Mouse (Mus musculus) kidney, adult 18-20 months (tissue): ENCODE results near the gene Dmtf1.
"Not testable (repeated sequence)": the region's sequence is repeated elsewhere in the genome, so short reads cannot be mapped to it uniquely, and the experiment has no call there.

ENCODE experiments used
- DNase-seq: peaks from one replicate; pipeline ENCODE4 v3.0.0; 2021

Dmtf1 gene

DNA sequence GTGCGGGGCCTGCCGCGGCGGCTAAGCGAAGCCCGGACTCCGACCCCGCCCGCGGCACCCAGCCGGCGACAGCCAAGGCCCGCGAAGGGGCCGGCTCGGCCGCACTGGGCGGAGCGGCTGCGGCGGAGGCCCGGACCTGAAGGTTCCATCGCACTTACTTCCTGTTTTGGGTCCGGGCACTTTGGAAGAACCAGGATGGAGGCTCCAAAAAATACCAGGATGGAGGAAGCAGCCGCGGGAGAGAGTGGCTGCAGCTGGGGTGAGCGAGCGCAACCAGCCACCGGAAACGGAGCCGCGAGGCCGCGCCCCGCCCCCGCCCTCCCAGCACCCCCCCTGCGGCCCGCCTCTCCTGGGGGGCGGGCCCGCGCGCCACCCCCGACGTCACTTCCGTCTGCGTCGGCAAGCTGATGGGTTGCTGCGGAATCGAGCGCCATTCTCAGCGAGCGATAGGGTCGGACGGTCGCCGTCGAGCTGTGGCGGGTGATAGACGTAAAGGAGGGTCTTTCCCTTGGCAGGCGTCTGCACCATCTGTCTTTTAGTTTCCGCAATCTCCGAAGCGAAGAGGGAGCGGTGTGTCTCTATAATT is at the start of gene Dmtf1:
Gene Dmtf1, minus strand, starts transcription at position 321 of the 586 bp plus-strand sequence.
- DNase-seq = peak; percentile 89

DNA sequence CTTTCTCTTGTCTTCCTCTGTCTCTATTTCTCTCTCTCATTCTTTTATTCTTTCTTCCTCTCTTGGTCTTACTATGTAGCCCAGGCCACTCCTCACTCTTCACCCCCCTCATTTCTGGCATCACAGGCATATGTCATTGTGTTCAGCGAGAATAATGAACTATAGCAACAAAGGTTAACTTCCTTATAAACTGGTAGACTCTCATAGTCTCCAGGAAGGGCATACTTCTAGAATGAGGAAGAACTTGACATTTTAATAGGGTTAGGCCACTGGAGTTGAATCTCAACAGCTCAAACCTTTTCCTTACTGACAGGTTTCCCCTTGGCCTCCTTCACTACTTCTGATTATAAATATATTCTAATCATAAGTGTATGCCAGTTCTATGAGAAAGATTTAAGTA is 24.9 kb upstream of the Dmtf1 start:
- no peak for DNase-seq

DNA sequence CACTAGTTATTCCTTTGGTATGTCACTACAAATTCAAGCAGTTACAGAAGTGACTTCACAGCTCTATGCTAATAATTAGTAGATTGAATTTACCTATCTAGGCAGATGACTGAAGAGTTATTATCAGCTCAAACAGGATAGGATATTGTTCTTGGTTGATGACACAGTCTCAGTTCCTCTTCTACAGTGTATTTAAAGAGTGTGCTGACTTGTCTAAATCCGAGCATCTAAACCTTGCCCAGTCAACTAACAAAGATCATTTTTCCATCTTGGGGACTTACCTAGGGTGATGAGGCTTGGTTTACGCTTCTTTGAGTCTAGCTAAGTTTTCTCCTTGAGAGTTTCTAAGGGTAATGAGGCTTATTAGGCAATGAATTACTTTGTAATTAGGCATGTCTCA is 11.7 kb upstream of the Dmtf1 start:
- no peak for DNase-seq

DNA sequence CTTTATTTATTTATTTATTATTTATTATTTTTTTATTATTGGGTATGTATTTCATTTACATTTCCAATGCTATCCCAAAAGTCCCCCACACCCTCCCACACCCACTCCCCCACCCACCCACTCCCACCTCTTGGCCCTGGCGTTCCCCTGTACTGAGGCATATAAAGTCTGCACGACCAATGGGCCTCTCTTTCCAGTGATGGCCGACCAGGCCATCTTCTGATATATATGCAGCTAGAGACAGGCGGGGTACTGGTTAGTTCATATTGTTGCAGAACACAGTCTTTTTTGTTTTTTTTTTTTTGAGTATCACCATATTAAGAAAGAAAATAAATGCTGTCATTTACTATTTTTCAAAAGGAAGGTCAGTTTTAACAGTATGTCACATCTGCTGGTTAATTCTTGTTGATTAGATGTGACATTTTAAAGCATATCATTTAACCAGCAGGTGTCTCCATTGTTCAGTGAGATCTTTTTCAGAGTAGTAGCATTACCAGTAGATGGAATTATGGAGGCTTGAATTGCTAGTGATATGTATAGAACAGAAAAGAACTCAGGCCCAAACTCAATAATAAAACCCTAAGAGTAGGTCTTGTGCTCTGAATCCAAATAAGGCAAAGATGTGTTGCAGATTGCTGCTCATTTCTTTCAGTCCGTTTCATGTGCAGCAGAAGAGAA is 7.9 kb upstream of the Dmtf1 start:
- not testable (repeated sequence) for DNase-seq

DNA sequence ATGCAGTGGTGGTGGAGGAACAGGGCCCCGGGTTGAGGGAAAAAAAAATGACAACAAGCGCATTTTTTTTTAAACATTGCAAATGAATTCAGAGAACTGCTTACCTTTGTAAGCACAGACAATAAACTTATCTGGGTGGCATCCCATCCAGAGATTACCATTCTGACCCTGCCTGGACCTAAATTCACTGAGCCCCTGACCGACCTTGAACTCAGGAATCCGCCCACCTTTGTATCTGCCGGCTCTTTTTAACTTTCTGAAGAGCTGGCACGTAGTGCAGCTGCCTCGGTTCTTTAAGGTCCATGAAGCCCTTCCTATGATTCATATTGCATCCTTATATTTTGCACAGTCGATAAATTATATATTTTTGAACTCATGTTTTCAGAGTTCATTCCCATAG is 4.8 kb upstream of the Dmtf1 start:
- no peak for DNase-seq

DNA sequence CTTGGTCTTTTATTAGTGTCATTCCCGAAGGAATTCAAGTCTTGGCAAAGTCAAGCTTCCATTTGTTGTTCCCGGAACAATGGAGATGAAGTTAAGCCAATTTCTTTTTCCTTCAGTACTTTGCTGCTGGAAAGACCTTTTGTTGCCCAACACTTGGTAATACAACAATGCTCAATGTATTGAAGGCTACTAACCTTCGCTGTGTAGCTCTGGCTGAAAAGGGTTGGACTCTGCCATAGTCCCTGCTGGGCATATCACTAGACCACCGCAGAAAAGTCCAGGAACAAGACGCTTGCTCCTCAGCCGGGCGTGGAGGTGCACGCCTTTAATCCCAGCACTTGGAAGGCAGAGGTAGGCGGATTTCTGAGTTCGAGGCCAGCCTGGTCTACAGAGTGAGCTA is 3.6 kb upstream of the Dmtf1 start:
- not testable (repeated sequence) for DNase-seq

DNA sequence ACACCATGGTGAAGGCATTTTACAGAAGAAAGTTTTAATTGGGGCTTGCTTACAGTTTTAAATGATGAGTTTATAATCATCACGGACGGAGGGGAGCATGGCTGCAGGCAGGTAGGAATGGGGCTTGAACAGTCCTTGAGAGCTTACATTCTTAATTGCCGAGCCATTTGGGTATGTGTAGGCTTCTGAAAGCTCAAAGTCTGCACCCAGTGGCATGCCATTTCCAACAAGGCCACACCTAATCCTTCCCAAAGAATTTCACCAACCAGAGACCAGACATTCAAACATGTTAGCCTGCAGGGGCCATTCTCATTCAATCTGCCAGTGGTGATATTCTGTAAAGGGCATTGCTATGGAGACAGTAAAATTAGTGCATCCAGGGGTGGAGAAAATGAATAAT is 1.8 kb upstream of the Dmtf1 start:
- DNase-seq = no peak

DNA sequence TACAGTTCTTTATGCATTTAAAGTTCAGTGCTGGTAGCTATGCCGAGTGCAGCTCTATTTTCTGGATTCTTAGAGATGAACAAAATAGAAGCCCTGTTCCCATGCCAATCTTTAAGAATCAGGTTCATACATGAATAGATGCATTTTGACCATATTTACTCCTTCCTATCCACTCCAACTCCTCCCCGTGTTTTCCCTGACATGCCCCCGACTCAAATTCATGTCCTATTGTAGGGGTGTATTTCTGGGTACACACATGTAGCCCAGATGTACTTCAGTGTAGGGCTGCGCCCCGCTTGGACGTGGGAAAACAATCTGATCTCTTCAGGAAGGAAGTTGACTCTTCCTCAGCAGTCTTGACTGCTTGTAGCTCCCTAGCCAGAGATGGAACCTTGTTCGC is 512 bp upstream of the Dmtf1 start:
- no peak for DNase-seq

DNA sequence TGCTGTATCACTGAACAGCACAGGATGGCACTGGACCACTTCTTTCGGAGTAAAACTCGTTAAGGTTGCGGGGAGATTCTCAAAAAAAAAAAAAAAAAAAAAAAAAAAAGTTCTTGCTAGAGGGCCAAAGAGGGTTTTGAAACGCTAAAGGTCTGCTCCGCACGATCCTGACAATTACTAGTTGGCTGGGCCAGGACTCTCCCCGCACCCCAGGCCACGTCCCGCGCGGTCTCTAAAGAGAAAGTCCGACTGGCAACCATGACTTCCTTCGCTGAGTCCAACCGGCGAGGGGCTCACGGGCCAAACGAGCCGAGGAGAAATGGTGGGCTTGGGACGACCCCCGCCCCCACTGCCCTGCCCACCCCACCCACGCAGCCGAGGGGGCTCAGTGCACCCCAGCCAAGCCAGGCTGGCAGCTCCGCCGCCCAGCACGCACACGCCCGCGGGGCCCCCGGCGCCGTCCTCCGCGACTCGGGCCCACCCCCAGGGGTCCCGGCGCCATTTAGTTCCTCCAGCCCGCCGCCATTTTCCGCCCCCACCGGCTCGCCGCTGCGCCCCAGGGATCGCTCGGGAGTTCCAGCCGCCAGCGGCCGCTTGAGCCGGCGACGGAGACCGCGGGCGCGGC is 633 bp downstream of the Dmtf1 start:
- DNase-seq = peak; percentile 45

DNA sequence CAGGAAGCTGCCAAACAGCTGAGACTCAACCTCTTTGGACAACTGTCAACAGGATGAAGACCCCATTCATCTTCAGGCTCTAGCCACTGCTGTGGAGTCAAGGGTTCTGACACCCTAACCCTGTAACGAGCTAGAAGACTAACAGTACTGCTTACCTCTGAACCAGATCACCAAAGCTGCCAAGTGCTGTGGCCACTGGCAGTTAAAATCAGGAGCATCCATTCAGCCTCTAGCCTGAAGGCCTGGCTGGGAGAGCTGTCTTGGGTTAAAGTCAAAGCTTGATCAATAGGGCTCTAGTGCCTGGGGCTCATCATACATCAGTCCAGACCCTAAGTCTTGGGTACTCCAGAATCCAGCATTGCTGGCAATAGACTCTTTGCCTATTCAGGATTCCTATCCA is 4.2 kb downstream of the Dmtf1 start:
- no peak for DNase-seq

DNA sequence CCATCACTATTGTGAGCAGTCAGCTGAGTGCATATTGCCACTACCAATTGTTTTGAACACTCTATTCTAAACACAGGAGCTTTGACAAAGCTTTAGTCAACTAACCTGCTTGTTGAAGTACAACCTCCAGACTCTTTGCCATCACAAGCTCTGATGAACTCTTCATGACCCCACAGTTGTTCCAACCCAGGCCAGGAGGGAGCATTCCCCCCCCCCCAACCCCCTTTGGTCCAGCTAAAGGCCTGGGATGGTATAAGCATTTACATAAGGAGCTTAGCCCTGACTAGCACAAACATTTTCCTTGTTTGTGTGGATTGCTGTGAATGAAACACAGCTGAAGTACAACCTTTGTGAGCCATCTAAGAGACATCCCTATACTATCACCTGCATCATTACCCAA is 4.8 kb downstream of the Dmtf1 start:
- DNase-seq = no peak

DNA sequence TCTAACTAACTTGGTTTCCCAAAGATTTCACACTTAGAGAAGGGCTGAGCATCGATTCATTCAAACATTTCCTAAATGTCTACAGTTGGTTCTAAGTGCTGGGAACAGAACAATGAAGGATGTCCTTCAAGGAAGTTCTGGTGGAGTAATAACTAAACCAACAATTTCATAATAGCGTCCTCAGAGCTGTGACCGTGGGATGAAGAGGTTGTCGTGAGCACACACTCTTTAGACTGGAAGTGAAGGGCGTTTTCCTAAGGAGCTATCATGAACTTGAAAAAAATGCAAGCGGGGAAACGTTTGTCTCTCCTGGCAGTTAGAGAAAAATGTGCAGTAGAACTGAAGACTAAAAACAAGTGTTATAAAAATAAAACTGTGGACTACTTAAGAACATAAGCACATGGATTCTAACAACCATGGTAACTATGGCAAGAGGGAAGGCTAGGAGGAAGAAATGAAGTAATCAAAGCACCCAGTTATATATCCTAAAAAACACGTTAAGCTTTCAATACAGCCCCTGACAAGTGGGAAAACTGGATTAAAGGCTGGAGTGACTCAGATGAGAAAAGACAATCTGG is 12.2 kb downstream of the Dmtf1 start:
- DNase-seq = no peak

DNA sequence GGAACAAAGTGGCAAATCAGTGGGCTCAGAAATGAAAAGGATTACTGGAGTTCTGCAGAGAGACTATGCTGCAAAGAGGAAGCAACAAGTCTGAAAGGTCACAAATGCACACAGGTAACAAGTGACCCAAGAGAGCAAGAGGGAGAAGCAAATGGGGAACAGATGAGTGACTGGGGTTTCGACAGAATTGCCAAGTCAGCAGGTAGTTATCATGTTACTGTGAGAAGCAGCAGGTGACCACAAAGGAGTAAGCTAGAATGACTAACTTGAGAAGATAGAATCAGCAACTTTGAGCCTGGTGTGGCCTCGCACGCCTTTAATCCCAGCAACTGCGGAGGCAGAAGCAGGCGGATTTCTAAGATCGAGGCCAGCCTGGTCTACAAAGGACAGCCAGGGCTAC is 19.2 kb downstream of the Dmtf1 start:
- no peak for DNase-seq

DNA sequence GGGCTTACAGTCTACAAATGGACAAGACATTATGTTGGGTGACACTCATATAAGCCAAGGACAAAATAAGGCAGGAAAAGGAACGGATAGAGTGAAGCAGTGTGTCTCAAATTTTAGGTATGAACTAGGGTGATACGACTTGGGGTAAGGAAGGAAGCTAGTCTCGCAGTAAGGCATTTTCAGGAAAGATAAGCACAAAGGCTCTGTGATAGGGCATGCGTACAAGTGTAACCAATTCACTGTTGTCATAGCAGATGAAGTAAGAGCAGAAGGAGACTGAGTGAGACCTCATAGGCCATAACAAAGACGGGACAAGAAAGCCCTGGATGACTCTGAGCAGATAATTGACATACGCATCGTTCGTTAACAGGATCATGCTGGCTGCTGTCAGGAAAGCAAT is 20.9 kb downstream of the Dmtf1 start:
- no peak for DNase-seq

DNA sequence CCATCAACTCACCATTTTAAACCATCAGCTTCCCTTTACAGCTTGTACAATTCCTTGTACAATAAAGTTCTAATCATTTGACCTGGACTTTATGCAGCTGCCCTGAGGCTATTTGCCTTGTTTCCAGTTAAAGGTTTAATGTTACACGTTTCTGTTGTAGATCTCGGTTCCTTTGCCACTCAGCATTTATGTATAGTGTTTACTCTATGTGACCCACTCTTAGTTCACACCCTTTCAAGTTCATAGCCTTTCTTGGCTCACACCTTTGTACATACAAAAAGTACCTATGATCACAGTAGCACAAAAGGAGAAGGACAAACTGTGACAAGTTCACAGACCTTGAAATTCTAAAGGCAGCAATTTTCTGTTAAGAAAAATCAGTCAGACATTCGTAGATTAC is 26.0 kb downstream of the Dmtf1 start:
- no peak for DNase-seq

DNA sequence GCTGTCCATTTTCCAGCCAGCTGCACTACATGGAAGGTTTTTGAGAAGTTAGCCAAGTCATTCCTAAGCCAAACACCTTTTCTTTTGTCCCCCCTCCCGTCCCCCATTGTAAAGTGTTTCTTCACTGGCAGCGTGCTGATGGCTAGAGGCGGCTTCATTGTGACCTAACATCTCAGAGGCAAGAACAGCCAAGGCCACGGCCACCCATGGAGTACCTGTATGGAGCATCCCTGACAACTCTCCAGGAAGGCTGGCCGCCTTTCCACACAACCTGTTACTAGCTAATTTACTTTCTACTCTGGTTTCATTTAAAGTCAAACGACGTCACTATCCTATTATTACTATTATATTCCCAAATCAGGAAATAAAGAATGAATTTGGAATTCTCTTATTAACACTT is 29.8 kb downstream of the Dmtf1 start:
- DNase-seq = no peak

DNA sequence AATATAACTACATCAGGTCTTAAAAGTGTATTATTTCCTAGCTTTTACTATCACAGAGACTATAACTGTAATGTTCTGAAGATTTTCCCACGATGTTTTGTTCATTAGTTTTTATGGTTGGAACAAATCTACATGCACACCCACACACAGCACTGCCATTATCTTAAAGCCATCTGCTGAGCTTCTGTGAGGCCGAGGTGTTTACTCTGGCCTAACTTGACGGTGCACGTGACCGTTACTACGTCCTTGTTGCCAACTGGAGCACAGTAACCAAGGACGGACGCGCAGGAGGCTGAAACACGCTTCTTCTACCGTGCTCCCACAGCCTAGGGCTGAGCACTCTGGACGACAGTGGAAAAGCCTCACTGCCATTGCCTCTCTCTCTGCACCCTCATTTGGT is 33.0 kb downstream of the Dmtf1 start:
- no peak for DNase-seq

DNA sequence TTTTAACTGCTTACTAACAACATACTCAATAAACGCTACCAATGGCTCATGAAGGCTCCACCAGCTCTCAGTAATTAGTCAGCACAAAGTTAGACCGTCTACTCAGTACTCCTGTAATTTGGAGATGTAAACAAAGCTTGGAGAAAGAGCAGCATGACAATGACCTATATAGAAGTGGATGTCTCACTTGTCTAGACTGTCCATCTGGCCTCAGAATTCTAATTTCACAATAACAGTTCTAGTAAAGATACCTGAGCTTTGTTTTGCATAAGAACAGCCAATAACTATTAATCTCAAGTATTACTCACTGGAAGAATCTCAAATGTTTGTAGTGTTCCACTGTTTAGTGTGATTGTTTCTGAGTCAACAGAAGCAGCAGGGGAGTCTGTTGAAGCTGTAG is 37.4 kb downstream of the Dmtf1 start:
- DNase-seq = no peak

DNA sequence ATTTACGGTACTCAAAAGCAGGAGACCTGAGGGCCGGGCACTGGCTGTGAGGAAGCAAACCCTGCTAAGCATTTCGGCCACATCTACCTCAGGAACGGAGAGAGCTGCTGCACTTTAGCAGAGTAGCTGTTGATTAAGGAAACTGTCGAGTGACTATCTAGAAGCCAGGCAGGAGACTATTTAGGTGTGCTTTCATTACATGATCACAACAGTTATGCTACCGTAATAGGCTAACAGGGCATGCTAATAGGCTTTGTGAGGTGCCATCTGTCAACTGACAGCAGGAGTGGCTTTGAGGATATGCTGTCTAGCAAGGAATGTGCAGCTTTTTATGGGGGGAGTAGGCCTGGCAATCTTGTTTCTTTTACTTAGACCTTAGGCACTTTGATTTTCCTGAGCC is 47.4 kb downstream of the Dmtf1 start:
- no peak for DNase-seq

DNA sequence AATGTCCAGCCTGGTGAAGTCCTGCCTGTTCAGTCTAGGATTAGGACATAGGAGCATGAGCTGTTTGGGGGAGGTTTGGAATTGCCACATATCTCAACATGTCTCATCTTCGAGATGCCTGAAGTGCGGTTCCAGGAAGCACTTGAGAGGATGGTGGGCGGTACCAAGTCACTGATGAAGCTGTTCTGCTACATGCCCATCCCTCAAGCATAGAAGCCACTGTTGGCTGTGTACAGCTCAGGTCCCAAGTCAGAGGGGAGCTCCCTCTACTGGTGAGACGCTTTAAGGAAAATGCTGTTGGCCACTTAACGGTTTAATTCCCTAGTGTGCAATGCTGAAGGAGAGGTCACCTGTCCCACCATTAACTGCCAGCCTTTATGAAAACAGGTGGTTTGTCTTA is 49.8 kb downstream of the Dmtf1 start:
- DNase-seq = peak; percentile 62

DNA sequence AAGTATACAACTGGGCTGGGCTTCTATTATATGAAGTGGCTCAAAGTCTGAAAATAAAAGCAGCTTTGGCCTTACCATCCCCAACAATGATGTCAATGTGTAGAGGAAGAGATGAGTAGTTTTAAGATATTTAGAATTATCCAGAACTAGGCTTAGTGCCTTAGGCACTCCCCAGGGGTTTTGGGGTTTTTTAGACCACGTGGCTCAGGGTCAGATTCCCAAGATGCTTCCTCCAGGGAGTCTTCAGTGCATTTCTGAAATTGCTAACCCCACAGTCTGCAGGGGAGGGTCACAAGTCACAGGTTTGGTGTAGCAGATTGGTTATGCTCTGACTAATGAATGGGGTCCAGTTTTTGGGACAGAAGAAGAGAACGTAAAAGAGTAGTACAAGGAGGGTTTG is 50.3 kb downstream of the Dmtf1 start:
- DNase-seq = no peak

DNA sequence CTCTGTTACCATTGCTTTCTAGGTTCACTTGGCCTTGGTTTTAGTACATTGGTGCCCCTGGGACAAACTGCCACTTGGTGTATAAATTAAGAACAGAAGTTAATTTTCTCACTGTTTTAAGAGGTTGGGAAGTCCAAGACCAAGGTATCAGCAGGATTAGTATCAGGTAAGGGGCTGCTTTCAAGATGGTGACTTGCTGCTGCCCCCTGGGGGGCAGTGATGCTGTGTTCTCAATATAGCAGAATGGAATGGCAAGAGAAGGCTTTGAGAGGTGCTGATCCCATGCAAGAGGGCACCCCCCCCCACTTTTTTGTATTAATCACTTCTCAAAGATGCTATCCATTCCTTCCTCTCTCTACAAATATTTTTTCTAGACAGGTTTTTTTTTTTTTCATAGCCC is 52.0 kb downstream of the Dmtf1 start:
- no peak for DNase-seq

DNA sequence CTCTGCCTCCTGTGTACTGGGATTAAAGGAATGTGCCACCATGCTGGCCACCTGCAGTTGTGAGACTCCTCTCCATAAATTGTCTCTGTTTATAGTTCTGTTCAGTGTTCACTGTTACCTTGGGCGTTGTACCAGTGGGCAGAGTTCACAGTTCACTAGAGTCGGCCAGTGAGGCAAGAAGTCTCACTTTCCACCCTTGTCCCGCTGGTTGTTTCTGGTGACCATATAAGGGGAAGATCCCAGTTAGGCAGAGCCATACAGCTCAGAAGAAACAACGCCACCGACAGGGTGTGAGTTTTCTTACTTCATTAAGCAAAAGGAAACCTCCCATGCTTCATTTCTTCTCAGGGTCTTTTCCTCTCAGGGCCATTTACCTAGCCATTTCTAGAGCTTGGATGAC is 53.1 kb downstream of the Dmtf1 start:
- DNase-seq = peak; percentile 28

DNA sequence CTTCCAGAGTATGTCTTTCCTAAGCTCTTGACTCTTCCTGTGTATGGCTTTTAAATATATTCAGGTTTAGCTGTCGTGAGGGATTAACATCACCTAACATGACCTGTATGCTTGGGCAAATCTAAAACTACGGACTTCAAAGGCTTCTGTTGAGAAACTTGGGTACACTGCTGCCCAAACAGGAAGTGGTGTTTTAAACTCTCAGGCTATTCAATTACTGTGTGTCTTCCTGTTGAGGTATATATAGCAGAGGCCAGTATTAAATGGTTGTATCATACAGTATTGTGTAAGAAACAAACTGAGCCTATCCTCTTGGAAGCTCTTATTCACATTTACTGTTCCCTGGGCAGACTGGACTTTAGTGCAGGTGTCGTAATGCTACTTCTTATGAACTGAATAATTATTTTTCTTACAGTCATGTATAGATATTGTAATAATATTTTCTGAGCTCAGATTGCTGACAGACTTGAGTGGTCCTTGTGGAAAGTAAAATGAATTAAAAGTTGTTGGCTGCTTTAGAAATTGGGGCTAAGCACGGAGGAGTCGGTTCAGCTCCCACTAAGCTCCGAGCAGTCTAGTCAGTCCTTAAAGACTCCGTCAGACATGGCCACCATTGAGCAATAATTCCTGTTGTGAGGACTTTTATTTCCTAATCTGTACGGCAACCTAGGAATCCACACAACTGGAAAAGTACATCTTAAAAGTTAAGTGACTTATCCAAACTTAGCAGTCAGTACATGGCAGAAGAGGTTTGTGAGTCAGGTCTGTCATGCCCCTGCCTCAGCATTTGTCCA is 54.1 kb downstream of the Dmtf1 start:
- no peak for DNase-seq
